Mouse (Mus musculus): ENCODE measurements around the gene Abtb1. TPM values are rescaled to one million over a fixed set of nuclear protein-coding genes. Genes with fewer than 3 reads are reported as not detected.

The Abtb1 gene
- 10 to 100 TPM; 18.7 to 21.0 TPM for total RNA-seq (2021)

- intact Hi-C loops (cut with DNase I): no loop called here
- DNase-seq: peak; percentile 100
Measured at GRCm38 (mm10) chr6:88841781-88842689, at the start of gene Abtb1. Gene Abtb1 (minus strand): TSS chr6:88841984.

GRCm38 (mm10) chr6:88890832-88891231 is 49.0 kb upstream of the Abtb1 start:
- DNase-seq: no peak
- intact Hi-C loops (cut with DNase I): no loop called here

GRCm38 (mm10) chr6:88889410-88890042 is 47.7 kb upstream of the Abtb1 start:
- intact Hi-C loops (cut with DNase I): no loop called here
- DNase-seq: no peak

GRCm38 (mm10) chr6:88886417-88886967 is 44.7 kb upstream of the Abtb1 start:
- DNase-seq: no peak
- intact Hi-C loops (cut with DNase I): no loop called here

- DNase-seq: no peak
- intact Hi-C loops (cut with DNase I): no loop called here
Measured at GRCm38 (mm10) chr6:88885644-88886416, 44.0 kb upstream of the Abtb1 start.

- intact Hi-C loops (cut with DNase I): no loop called here
- no peak for DNase-seq
Measured at GRCm38 (mm10) chr6:88884690-88885089, 42.9 kb upstream of the Abtb1 start.

- intact Hi-C loops (cut with DNase I): no loop called here
- no peak for DNase-seq
Measured at GRCm38 (mm10) chr6:88884195-88884594, 42.4 kb upstream of the Abtb1 start.

- intact Hi-C loops (cut with DNase I): no loop called here
- no peak for DNase-seq
Measured at GRCm38 (mm10) chr6:88881334-88881733, 39.5 kb upstream of the Abtb1 start.

GRCm38 (mm10) chr6:88879471-88879870 is 37.7 kb upstream of the Abtb1 start:
- intact Hi-C loops (cut with DNase I): no loop called here
- no peak for DNase-seq

GRCm38 (mm10) chr6:88874868-88875508 is 33.2 kb upstream of the Abtb1 start, which contains the start of gene Podxl2:
Gene Podxl2 (minus strand): TSS chr6:88875044.
- intact Hi-C loops (cut with DNase I): no loop called here
- peak; percentile 85 to 86 for DNase-seq

- intact Hi-C loops (cut with DNase I): no loop called here
- DNase-seq: peak; percentile 40 to 47
Measured at GRCm38 (mm10) chr6:88873965-88874867, 32.4 kb upstream of the Abtb1 start.

GRCm38 (mm10) chr6:88872811-88873210 is 31.0 kb upstream of the Abtb1 start:
- DNase-seq: no peak

GRCm38 (mm10) chr6:88871546-88871945 is 29.8 kb upstream of the Abtb1 start:
- intact Hi-C loops (cut with DNase I): no loop called here
- no peak for DNase-seq

More at GRCm38 (mm10) chr6:88872811-88873210, 31.0 kb upstream of the Abtb1 start:
- intact Hi-C loops (cut with DNase I): no loop called here

GRCm38 (mm10) chr6:88870594-88870993 is 28.8 kb upstream of the Abtb1 start:
- intact Hi-C loops (cut with DNase I): no loop called here
- no peak for DNase-seq

GRCm38 (mm10) chr6:88869459-88869858 is 27.7 kb upstream of the Abtb1 start:
- intact Hi-C loops (cut with DNase I): no loop called here
- DNase-seq: no peak

- intact Hi-C loops (cut with DNase I): no loop called here
- DNase-seq: no peak
Measured at GRCm38 (mm10) chr6:88865704-88866103, 23.9 kb upstream of the Abtb1 start.

GRCm38 (mm10) chr6:88860914-88861313 is 19.1 kb upstream of the Abtb1 start:
- intact Hi-C loops (cut with DNase I): no loop called here
- peak; percentile 59 to 74 for DNase-seq

GRCm38 (mm10) chr6:88858341-88858740 is 16.6 kb upstream of the Abtb1 start:
- DNase-seq: no peak
- intact Hi-C loops (cut with DNase I): no loop called here

- DNase-seq: no peak
- intact Hi-C loops (cut with DNase I): no loop called here
Measured at GRCm38 (mm10) chr6:88857830-88858229, 16.0 kb upstream of the Abtb1 start.

All from heart, postnatal 10 days (tissue).